Mouse (Mus musculus): ENCODE results near the gene Gm26657. TPM values are rescaled to one million over a fixed set of nuclear protein-coding genes. Genes with fewer than 3 reads are reported as not detected.

Gm26657 gene
- polyA plus RNA-seq, 1 experiment from 2014 or later: not detected

DNA sequence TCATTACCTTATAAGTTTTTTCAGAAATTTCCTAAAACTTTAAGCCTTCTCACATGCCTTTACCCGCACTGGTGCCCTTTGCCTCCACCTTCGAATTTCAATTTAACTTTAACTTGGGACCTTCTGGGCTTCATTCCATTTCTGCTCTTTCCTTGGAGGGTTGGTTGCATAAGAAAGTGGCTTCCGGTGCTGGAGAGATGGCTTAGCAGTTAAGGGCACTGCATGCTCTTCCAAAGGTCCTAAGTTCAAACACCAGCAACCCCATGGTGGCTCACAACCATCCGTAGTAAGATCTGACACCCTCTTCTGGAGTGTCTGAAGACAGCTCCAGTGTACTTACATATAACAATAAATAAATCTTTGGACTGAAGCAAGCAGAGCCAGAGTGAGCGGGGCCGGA lies 16.6 kb upstream of the Gm26657 start:
- 95% methylated on average over 6 of the region's 6 CpGs for WGBS
- H3K27me3 ChIP-seq (replicated peaks): no peaks in the 10 kb centered on the region
- no peaks in the 10 kb centered on the region for H3K9me3 ChIP-seq
- H3K36me3 ChIP-seq (replicated peaks): no peaks in the 10 kb centered on the region
- no peak overlapping the region for H3K9ac ChIP-seq
- 0 out of 2 replicates have a peak, but pooled peaks cover 2% of the 10 kb centered on the region for H3K4me1 ChIP-seq
- no peak overlapping the region for H3K4me3 ChIP-seq
- H3K27ac ChIP-seq: no peak overlapping the region
- no peak for ATAC-seq (replicated peaks)
- no peak overlapping the region for H3K4me2 ChIP-seq

DNA sequence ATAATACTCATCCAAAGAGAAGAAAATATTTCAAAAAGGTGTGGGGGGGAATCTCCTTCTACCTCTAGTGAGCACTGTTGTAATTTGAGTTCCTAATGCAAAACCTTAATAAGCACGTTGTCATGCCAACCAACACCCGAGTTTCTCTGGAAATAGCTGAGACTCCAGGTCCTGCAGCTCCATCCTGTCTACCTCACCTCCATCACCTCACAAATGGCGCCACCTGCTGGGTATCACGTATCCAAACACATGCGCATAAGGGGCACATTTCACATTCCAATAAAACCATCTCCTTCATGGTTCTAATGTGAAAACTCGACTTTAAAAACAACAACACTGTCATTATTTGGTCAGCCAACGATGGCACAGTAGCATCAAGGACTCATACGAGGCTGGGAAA lies 14.0 kb upstream of the Gm26657 start:
- H3K4me2 ChIP-seq: no peak overlapping the region
- H3K27ac ChIP-seq: no peak overlapping the region
- no peaks in the 10 kb centered on the region for H3K4me1 ChIP-seq
- no peaks in the 10 kb centered on the region for H3K9me3 ChIP-seq
- ATAC-seq (replicated peaks): no peak
- WGBS: 57% methylated on average over 8 of the region's 8 CpGs
- no peak overlapping the region for H3K9ac ChIP-seq
- H3K27me3 ChIP-seq (replicated peaks): no peaks in the 10 kb centered on the region
- H3K4me3 ChIP-seq: no peak overlapping the region
- H3K36me3 ChIP-seq (replicated peaks): no peaks in the 10 kb centered on the region

DNA sequence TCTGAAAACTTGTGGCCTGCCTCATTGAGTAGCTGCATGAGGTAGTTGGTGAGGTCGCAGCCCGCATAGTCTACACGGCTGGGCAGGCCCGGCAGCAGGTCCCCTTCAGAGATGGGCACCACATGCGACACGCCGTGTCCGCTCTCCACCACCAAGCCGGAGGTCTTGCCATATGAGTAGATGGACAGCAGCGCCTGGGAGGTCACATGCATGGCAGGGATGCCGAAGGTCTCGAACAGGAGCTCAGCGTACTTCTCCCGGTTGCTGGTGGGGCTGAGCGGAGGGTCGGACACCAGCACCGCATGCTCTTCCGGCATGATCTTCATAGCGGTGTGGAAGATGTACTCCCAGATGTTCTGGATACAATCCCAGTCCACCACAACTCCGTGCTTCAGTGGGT lies 741 bp downstream of the Gm26657 start:
- H3K27ac ChIP-seq: no peak overlapping the region
- 97% methylated on average over 20 of the region's 20 CpGs for WGBS
- ATAC-seq (replicated peaks): no peak
- no peaks in the 10 kb centered on the region for H3K4me1 ChIP-seq
- no peaks in the 10 kb centered on the region for H3K27me3 ChIP-seq (replicated peaks)
- no peaks in the 10 kb centered on the region for H3K9me3 ChIP-seq
- H3K9ac ChIP-seq: no peak overlapping the region
- no peaks in the 10 kb centered on the region for H3K36me3 ChIP-seq (replicated peaks)
- H3K4me2 ChIP-seq: no peak overlapping the region
- H3K4me3 ChIP-seq: no peak overlapping the region

DNA sequence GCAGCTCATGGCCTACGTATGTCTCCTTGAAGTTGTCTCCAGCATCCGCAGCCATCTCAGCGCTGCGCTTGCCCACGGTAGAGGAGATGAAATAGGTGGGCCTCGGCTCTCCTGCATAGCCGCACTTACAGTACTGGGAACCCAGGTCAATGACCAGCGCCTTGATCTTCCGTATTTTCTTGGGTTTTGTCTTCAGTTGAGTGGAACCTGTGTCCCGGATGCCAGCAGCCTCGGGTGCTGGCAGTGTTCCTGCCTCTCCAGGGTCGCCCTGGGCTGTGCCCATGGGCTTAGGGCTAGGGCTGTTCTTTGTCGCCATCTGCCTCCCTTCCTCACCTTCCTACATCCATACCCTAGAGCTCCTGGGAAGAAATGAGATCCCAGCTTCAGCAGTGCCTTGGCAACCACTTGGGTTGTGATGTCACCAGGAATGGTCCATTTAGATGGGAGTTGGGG lies 1.2 kb downstream of the Gm26657 start, which contains the start of gene Actl7b:
Gene Actl7b (minus strand): TSS at position 403 of the 453 bp plus-strand sequence.
- no peak within 1 kb of the TSS for H3K4me2 ChIP-seq
- H3K27me3 ChIP-seq (replicated peaks): no peaks in the 10 kb centered on the region
- no peak within 1 kb of the TSS for H3K27ac ChIP-seq
- H3K9ac ChIP-seq: no peak within 1 kb of the TSS
- no peaks in the 10 kb centered on the region for H3K9me3 ChIP-seq
- WGBS: 95% methylated on average over 13 of the region's 13 CpGs
- H3K36me3 ChIP-seq (replicated peaks): no peaks in the 10 kb centered on the region; the same call in 1 of the 2 replicates
- H3K4me1 ChIP-seq: no peaks in the 10 kb centered on the region
- ATAC-seq (replicated peaks): no peak
- H3K4me3 ChIP-seq: no peak within 1 kb of the TSS

DNA sequence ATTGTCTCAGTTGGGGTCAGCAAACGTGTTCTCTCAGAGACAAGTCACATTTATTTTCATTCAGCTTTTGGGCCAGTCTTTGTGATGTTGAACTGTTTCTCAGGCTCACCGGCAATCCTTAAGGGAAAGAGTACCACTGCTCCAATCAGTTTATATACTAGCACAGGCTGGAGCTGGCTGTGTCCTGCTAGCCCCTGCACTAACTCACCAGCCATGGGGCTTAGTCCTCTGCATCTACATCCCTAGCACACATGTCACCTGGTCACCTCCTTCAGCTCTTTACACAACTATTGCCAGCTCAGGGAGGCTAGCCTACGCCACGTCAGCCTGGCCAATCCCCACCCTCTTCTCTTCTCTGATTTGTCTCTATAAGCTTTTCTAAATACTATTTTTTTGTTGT lies 2.8 kb downstream of the Gm26657 start:
- WGBS: 91% methylated on average over 4 of the region's 4 CpGs
- H3K4me2 ChIP-seq: no peak overlapping the region

DNA sequence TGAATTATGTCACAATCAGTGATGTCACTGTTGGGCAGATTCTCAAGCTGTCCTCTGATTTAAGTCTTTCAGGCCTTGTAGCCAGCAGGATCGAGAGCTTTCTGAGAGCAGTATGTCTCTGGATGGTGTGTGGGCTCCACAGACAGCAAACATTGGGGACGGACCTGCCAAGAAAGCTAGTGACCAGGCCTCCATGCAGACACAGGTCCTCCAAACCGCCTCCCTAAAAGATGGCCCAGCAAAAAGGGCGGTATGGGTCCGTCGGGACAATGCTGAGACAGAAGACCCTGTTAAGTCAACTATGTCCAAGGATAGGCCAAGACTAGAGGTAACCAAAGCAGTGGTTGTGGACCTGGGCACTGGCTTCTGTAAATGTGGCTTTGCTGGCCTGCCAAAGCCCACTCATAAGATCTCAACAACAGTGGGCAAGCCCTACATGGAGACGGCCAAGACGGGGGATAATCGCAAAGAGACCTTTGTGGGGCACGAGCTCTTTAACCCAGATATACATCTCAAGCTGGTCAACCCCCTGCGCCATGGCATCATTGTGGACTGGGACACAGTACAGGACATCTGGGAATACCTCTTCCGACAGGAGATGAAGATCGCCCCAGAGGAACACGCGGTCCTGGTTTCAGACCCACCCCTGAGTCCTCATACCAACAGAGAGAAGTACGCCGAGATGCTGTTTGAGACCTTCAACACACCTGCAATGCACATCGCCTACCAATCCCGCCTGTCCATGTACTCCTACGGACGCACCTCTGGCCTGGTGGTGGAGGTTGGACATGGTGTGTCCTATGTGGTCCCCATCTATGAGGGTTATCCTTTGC lies 3.7 kb downstream of the Gm26657 start, which contains the start of gene Actl7a:
Gene Actl7a (plus strand): TSS at position 51 of the 833 bp plus-strand sequence.
- H3K9me3 ChIP-seq: no peaks in the 10 kb centered on the region
- no peak for ATAC-seq (replicated peaks)
- no peak within 1 kb of the TSS for H3K4me2 ChIP-seq
- H3K27ac ChIP-seq: no peak within 1 kb of the TSS
- H3K4me1 ChIP-seq: no peaks in the 10 kb centered on the region
- WGBS: 98% methylated on average over 21 of the region's 21 CpGs
- H3K36me3 ChIP-seq (replicated peaks): peaks cover 11% of the 10 kb centered on the region; the same call in 1 of the 2 replicates
- H3K9ac ChIP-seq: no peak within 1 kb of the TSS
- H3K27me3 ChIP-seq (replicated peaks): no peaks in the 10 kb centered on the region
- H3K4me3 ChIP-seq: no peak within 1 kb of the TSS

More for the DNA sequence above, 2.8 kb downstream of the Gm26657 start:
- Histone ChIP-seq H3K9me3 (no peaks in the 10 kb centered on the region), H3K27ac (no peak overlapping the region), H3K27me3 (replicated peaks) (no peaks in the 10 kb centered on the region), H3K9ac (no peak overlapping the region), H3K4me3 (no peak overlapping the region), H3K4me1 (no peaks in the 10 kb centered on the region), H3K36me3 (replicated peaks) (peaks cover 6% of the 10 kb centered on the region; the same call in 1 of the 2 replicates)
- ATAC-seq (replicated peaks): no peak

DNA sequence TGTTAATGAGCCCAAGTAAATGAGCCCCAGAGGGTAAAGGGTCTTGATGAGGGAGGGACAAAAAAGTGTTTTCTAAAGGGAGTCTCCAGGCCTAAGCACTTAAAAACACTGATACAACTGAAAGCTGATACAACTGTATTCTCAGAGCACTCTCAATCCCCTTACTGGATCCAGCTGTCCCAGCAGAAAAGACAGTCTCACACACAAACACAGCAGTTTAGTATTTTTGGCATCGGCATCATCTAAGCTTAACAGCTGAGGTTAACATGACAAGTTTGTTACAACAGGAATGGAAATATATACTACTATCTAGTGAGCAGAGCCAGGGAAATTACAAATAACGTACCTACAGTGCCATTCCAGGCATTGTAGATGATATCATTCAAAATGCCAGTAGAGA lies 6.5 kb downstream of the Gm26657 start:
- Histone ChIP-seq H3K4me3 (no peak overlapping the region), H3K27me3 (replicated peaks) (no peaks in the 10 kb centered on the region), H3K36me3 (replicated peaks) (peaks cover 34% of the 10 kb centered on the region; the same call in 1 of the 2 replicates), H3K4me1 (no peaks in the 10 kb centered on the region), H3K27ac (no peak overlapping the region), H3K9ac (no peak overlapping the region), H3K4me2 (no peak overlapping the region), H3K9me3 (no peaks in the 10 kb centered on the region)
- no peak for ATAC-seq (replicated peaks)
- WGBS: 92% methylated on average over 2 of the region's 2 CpGs

DNA sequence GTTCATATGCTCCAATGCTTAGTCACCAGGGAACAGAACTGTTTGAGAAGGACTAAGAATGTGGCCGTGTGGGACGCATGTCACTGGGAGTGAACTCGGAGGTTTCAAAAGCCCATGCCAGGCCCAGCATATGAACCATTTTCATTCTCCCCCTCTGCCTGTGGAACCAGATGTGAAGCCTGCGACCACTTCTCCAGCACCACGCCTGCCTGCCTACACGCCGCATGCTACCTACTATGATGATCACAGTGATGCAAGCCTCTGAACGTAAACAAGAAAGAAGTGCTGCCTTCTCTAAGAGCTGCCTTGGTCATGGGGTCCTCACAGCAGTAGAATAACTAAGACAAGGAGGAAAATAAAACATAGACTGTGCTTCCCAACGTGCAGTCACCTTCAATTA lies 7.6 kb downstream of the Gm26657 start:
- no peak overlapping the region for H3K27ac ChIP-seq
- no peak for ATAC-seq (replicated peaks)
- WGBS: 97% methylated on average over 9 of the region's 9 CpGs
- H3K36me3 ChIP-seq (replicated peaks): peaks cover 41% of the 10 kb centered on the region; the same call in 1 of the 2 replicates
- no peak overlapping the region for H3K9ac ChIP-seq
- H3K9me3 ChIP-seq: no peaks in the 10 kb centered on the region
- no peak overlapping the region for H3K4me2 ChIP-seq
- no peaks in the 10 kb centered on the region for H3K4me1 ChIP-seq
- no peak overlapping the region for H3K4me3 ChIP-seq
- no peaks in the 10 kb centered on the region for H3K27me3 ChIP-seq (replicated peaks)

DNA sequence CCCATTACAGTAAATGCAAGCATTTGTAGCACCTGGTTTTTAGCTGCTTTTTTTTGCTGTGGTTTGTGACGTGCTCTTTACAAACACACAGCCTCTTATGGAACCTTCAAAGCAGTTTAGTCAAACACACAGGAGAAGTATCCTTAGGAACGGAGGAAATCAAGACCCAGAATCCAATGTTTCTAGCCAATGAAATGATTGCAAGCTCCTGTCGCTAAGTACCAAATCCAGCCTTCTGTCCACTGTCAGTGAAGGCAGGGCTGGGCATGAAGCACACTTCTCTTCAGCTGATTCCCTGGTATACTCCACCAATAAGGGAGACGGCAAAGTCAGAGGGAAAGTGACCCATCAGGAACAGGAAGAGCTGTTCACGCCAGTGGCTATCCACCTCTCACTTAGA lies 16.2 kb downstream of the Gm26657 start:
- H3K27ac ChIP-seq: no peak overlapping the region
- H3K9ac ChIP-seq: no peak overlapping the region
- no peak overlapping the region for H3K4me3 ChIP-seq
- H3K4me1 ChIP-seq: no peaks in the 10 kb centered on the region
- WGBS: 94% methylated on average over 5 of the region's 5 CpGs
- H3K4me2 ChIP-seq: no peak overlapping the region
- no peak for ATAC-seq (replicated peaks)
- peaks cover 60% of the 10 kb centered on the region for H3K36me3 ChIP-seq (replicated peaks)
- H3K27me3 ChIP-seq (replicated peaks): no peaks in the 10 kb centered on the region
- H3K9me3 ChIP-seq: no peaks in the 10 kb centered on the region

DNA sequence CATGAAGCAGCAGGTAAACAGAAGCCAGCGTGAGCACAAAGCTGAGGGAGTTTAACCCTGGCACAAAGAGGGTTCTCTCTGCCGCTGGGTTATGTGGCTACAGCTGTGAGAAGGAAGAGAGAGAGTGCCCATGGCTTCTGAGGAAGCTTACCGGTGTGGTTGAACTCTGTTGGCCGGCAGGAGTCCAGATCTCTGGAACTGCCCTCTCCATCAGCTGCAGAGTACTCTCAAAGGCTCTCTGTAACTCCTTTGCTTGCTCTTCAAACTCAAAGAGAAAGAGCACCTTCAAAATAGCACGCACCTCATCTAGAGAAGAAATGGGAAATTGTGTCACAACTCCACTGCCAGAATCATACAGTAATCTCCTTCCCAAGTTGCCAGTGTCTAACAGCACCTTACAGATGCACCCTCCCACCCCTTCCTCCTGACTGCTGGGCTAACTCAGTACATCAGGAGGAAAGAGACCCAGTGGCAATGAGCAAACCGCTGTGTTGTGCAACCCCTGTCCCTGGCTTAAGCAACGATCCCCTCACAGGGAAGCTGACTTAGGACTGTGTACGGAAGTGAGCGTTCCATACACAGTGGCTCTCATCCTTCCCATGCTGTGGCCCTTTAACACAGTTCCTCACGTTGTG lies 17.2 kb downstream of the Gm26657 start:
- H3K4me1 ChIP-seq: no peaks in the 10 kb centered on the region
- H3K9me3 ChIP-seq: no peaks in the 10 kb centered on the region
- no peak for ATAC-seq (replicated peaks)
- H3K36me3 ChIP-seq (replicated peaks): peaks cover 54% of the 10 kb centered on the region
- no peak overlapping the region for H3K4me3 ChIP-seq
- H3K27me3 ChIP-seq (replicated peaks): no peaks in the 10 kb centered on the region
- no peak overlapping the region for H3K27ac ChIP-seq
- 95% methylated on average over 10 of the region's 10 CpGs for WGBS
- H3K4me2 ChIP-seq: no peak overlapping the region
- H3K9ac ChIP-seq: no peak overlapping the region

DNA sequence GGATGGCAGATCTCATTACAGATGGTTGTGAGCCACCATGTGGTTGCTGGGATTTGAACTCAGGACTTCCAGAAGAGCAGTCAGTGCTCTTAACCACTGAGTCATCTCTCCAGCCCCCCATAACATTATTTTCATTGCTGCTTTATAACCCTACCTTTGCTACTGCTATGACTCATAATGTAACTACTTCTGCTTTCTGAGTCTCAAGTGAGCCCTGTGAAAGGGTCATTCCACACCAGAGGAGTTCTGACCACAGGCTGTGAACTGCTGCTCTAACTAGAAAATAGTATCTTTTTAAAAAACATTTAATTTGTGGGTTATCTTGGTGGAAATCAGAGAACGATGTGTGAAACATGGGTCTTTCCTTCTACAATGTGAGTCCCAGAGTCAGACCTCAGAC lies 17.8 kb downstream of the Gm26657 start:
- ATAC-seq (replicated peaks): no peak
- Histone ChIP-seq H3K4me3 (no peak overlapping the region), H3K36me3 (replicated peaks) (peaks cover 59% of the 10 kb centered on the region), H3K4me2 (no peak overlapping the region), H3K9ac (no peak overlapping the region), H3K27ac (no peak overlapping the region), H3K27me3 (replicated peaks) (no peaks in the 10 kb centered on the region), H3K4me1 (no peaks in the 10 kb centered on the region), H3K9me3 (no peaks in the 10 kb centered on the region)
- 100% methylated on average over 1 of the region's 1 CpGs for WGBS

DNA sequence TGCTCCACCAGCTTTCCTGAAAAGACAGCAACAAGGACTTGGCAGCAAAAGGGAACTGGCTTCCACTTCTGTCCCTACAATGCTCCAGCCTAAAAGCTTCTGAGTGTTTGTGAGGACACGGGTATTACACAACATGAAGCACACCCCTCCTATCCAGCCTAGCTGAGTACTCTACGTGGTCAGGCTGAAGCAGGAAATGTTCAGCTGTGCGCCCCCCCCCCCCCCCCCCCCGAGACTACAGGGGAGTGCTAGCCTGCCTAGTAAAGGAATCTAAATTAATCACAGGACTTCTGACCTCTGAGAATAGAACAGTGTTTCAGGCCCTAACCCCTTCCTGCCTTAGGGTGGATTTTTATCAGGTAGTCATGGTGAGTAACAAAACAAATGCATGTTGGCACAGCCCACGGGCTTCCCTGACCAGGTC lies 28.0 kb downstream of the Gm26657 start:
- WGBS: 81% methylated on average over 5 of the region's 5 CpGs

More for the DNA sequence above, 28.0 kb downstream of the Gm26657 start:
- H3K9me3 ChIP-seq: no peaks in the 10 kb centered on the region
- ATAC-seq (replicated peaks): no peak
- H3K27ac ChIP-seq: no peak overlapping the region
- H3K4me3 ChIP-seq: no peak overlapping the region
- H3K9ac ChIP-seq: no peak overlapping the region
- H3K27me3 ChIP-seq (replicated peaks): no peaks in the 10 kb centered on the region
- H3K4me1 ChIP-seq: no peaks in the 10 kb centered on the region
- no peak overlapping the region for H3K4me2 ChIP-seq
- H3K36me3 ChIP-seq (replicated peaks): peaks cover 57% of the 10 kb centered on the region
